Mouse (Mus musculus) frontal cortex, postnatal 14 days (tissue): ENCODE measurements at regions not wholly inside any gene's neighbourhood (a gene's known extent, or its start where the extent isn't known, plus 50 kb on each side); places are given as distances from the start of the nearest gene placed in this dataset.

Experiments
- DNase-seq, 2 experiments: peaks; one replicate each; pipeline ENCODE4 v3.0.0; 2022; ENCODE audit warnings: low spot score in 2 of 2

DNA sequence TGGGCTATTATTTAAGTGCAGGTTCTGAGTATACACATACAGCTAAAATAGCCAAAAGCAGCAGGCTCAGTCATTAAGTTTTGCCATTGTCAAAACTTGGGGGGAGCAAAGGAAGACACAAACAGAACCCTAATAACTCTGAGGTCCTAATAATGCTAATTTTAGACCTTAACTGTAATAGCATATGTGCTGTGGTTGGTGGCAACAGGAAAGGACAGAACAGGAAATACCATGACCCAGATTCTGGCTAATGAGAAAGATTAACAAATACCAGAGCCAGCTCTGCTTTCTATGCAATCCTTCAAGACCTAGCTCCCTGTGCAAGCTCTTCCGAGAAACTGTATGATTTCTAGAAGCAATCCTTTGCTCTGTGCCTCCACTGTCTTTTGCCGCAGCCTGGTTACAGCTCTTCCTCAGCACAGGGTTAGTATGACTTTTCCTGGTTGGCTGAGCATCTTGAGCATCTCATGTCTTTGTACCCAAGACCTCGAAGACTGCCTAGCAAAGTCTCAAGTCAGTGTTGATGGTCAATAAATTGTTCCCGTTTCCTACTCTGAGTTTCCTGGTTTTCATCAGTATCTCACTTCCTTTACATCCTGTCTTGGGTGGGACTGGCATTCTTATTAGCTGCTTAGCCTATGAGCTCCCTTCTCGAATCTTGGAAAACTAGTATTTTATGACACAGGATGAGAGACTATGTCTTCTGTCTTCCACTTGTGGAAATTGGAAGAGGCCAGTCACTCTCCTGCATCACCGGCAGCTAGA, 49.9 kb upstream of the Eed start:
- DNase-seq, result no peak

DNA sequence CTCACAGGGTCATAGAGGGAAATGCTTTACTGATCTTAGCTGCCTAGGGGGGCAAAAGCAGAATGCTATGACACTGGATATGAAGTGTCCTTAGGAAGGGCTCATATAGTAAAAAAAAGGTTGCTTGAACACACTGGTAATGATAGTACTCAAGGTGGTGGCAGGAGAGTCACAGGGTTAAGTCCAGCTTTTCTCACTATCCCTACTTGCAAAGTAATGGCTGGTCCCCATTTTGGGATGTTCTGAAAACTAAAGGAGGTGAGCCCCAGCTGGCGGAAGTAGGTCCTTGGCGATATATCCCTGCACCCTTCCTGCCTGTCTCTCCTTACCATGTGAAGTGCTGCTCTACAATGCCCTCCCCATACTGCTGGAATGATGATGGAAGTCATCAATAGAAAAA, 52.3 kb upstream of the Eed start:
- DNase-seq, result no peak

DNA sequence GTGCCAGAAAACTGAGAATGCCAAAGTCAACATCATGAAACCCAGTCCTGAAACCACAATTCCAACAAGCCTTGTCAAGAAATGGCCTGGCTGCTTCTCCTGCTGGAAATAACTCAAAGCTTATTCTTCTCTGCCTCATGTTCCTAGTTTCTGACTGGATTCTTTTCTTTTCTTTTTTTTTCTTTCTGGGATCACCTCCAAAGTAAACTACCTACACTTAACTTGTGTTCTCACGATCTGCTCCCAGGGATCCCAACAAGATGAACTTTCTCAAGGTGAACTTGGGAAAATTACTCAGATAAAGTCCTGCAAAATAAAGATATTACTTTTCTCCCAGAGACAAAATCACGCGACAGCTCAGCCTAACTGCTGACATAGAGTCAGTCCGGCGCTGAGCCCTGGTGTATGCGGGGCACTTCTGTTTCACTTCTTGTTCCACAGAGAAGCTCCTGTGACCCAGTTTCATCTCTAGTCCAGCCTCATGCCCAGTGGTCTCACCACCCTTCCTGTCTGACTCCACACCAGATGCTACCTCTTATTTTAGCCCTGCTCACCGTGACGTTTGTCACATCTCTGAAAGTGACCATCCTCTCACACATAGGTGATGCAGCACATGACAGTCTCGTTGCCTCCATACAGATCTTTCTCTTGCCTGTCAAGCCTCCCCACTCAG, 53.0 kb upstream of the Eed start:
- DNase-seq, result peak in 1 of 2 experiments; percentile 31

DNA sequence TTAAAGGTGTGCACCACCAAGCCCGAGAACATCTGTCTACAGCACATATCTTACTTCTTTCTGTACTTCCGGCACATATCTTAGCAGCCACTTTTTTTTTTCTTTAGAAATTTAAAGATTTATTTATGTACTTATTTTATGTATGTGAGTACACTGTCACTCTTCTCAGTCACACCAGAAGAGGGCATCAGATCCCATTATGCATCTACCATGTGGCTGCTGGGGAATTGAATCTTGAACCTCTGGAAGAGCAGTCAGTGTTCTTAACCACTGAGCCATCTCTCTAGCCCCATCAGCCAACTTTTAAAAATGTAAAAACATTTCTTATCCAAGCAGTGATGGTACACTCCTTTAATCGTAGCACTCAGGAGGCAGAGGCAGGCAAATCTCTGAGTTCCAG, 53.7 kb upstream of the Eed start:
- no peak for DNase-seq

DNA sequence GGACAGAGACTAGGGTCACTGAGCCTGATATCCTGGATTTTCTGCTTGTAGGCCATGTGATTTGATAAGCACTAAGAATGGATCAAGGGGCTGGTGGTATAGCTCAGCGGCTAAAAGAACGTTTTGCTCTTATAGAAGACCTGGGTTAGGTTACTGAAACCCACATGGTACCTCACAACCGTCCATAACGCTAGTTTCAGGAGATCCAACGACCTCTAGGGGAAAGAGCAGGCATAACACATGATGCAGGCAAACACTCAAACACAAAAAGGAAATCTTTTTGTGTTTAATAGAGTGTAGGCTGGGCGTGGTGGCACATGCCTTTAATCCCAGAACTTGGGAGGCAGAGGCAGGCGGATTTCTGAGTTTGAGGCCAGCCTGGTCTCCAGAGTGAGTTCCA, 54.6 kb upstream of the Eed start:
- DNase-seq, result no peak

DNA sequence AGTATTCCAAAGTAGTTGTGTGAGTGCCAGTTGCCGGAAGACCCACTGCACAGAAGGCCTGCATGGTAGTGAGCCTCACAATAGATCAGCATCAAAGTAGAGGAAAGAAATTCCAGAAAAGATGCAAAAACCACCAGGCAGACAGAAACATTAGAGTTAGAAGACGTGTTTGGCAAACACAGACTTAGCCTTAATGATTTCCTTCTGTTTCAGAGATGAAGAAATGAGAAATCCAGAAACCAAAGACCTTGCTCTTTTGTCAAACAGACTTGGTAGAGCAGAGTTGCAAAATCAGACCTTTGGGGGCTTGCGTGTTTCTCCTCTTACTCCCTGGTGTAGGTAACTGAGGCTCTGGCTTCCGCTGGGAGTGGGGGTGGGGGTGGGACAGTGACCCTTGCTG, 57.0 kb upstream of the Eed start:
- no peak for DNase-seq

DNA sequence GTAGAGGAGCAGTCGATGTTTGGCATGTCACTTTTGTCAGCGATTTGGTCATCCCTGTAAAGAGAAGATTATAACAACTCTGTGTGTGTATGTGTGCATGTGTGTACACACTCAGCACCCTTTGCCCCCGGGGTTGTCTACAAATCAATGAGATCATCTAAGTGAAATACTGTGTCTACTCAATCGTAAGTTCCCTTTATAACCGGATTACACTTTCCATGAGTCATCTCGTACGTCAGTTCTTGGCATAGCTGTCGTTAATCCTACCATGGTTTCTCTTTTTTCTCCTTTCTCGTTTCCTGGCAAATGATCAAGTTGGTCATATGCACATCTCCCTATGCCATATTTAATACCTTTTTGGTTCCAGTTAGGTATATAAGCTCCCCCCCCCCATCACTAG, 58.7 kb upstream of the Eed start:
- DNase-seq, result no peak

DNA sequence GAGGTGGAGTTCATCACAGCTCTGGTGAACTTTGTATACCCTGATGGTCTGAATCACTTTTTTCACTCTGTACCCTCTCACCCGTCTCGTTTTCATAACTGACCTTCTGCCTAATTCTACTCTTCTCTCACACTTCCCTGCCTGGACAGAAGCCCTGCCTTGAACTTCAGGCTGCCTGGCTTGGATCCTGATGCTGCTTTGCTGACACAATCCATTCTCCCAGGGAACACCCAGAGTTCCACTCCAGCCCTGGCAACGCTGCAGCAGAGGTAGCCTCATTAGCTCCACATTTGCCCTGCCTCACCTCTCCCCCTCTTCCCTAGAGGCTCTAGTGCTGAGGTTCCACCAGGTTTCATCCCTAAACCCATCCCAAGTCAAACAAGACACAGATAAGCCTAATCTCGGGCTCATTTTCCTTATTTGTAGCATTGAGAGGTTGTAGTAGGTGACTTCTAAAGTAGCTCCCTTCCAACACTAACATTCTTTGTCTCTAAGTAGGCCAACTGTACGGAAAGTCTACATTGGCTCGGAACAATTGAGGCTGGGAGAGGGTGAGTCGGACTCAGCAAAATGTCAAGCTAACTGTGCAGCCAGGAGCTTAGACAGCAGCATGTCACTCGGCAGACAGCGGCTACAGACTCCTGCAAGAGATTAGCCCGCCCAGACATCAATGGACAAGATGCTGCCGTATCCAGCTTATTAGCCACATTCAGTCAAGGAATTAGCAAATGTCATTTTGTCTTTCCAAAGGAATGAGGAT, 60.0 kb upstream of the Eed start:
- DNase-seq, result no peak

DNA sequence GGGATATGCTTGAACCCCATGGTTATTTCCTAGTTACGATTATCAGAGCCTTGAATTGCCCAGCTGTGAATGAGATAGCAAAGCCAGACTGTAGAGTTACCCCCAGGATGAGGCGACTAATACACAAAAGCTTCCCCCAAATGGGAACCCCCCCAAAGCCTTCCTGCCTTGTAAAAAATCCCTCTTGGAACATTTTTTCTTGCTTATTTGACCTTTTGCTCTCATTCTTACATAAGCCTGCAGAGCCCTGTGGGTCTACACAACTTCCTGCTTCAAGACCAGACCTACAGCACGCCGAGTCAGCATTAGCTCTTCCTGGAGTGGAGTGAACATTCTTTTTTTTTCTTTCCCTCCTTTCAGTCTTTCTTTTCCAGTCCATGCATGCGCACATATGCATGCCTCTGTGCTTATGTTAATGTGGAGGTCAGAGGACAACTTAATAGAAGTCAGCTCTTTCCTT, 60.8 kb upstream of the Eed start:
- no peak for DNase-seq

DNA sequence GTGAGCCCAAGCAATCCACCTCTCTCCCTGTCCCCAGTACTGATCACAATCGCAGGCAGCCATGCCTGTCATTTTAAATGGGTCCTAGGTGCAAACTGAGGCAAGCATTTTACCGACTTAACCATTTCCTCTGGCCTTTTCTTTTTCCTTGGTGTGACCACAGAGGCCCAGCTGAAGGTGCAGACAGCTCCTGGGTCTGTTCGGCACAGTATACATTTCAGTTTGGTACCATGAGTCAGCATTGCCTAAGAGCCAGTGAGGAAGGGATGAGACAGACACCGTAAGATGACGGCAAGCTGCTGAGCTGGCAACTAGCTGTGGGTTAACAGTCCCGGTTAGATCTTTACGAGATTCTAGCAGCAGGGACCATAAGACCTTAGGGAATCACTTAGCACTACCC, 61.6 kb upstream of the Eed start:
- DNase-seq, result no peak

DNA sequence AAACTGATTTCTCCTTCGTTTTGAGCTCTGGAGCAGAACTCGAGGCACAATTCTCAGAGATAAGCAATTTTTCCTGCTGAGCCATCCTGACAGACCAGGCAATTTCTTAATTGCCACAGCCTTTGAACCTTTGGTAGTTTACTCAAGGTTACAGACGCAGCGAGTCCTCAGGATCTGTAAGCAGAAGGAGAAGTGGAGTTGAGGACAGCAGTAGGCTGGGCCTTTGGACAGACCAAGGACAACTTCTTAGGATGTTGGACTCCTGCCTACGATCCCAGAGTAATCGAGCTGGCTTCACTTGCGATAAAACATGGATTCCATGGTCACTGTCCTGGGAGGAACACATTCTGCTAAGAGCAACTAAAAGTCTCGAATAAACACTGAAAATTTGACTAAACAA, 62.7 kb upstream of the Eed start:
- no peak for DNase-seq

DNA sequence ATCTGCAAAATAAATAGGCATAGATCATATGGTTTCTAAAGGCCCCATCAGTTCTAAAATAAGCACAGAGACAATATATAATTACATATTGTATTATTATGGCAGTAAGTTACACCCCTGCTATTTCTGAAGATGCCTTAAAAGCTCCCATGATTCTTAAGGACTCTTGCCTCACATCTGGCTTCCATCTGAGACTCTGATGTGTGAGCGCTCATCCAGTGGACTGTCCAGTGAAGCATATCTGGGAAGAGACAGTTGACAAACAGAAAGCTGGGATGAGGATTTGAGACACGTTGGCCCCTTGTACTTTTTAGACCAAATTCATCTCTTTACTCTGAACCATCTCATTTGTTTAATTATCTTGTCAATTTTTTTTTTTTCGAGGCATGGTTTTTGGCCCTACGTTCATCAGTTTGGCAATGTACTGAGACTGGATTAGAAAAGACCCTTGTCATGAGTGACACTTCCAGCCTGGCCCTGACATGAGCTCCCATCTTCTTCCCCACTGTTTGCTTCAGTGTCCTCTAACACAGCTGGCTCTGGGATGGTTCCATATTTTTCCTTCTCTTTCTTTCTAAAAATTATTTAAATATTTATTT, 63.4 kb upstream of the Eed start:
- DNase-seq, result no peak

DNA sequence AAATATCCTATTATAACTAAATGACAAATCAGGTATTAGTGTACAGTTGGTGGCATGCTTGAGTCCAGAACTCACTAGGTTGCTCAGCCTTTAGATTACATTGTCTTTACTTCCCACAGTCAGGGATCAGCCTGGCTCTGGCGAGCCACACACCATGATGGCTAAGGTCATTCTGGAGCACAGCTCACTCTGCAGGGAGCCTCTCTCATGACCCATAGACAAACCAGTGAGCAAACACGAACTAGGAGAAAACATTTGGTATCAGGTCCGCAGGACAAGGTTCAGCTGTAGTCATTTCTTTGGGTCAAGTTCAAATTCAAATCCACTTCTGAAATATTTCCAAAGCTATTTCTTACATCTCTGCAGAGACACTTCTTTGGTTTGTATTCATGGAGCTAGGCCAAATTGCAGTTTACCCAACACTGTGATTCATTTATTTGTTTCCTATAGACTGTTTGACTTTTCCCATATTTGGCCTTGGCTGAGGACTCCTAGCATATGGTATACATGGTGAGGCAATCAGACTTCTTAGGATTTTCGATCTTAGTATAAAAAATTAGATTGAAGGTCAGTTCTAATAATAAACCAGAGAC, 64.5 kb upstream of the Eed start:
- no peak for DNase-seq

DNA sequence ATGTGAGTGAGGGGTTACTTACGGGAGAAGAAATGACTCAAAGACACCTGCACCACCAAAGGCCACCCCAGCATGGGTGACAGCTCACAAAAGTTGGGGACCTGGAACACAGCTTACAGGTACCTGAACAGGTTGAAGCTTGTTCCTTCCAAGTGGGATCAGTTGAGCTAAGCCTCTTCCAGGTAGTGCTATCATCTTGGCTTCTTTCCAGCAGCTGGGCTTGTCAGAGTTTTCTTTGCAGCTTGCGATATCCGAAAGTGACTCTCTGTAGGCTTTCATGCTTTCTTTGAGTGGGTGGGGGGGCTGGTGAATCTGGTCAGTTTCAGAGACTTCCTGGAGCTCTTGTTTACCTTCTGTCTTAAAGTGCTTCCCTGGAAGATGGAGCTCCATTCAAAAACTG, 65.4 kb upstream of the Eed start:
- DNase-seq, result no peak

DNA sequence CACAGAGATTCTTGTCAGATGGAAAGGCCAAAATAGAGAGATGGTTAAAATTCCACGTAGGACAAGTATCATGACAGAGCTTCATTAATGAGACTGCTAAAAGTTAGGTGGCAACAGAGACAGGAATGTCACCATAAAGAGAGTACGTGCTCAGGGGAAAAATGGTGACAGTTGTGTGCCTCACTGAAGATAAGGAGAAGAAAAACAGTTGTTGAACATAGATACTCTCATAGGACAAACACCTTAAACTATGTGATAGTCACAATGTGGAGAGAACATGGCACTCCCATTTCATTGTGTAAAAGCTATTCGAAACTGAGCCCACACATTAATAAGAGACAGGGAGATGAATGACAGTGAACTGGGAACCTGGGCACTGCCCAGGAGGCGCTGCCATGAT, 66.1 kb upstream of the Eed start:
- DNase-seq, result no peak

DNA sequence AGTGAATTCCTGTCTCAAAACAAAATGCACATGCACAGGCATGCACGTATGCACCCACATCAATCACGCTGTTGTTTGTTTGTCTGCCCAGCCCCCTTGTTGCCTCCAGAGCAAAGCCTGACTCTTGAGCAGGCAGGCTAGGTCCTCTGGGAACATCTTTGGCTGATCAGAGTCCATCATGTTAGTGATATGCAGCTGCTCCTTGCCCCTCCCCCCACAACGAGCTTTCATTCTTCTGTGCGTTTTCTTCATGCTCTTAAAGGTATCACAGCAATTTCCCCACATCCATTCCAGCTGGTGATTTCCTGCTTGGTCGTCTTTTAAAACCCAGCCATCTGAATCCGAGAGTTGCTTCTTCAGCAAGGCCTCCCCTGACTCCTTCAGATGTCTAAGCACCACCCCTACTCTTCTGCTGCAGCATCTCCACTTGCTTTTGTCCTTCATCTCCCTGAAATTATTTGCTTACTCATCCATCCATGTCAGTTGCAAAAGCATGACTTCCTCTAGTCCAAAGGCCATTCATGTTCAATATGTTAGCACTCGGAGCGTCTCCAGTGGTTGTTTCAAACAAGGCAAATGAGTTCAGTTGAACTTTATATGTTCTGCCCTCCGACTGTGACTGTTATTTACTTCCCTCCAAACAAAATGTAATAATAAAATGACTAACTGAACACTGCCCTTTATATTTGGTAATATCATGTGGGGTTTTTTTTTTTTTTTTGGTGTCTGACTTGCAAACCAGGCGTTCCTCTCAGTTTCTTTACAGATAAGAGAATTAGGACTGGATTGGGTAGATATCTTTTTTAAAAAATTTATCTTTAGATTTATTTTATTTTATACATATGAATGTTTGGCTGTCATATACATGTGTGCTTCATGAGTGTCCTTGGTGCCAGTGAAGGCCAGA, 67.9 kb upstream of the Eed start:
- no peak for DNase-seq

DNA sequence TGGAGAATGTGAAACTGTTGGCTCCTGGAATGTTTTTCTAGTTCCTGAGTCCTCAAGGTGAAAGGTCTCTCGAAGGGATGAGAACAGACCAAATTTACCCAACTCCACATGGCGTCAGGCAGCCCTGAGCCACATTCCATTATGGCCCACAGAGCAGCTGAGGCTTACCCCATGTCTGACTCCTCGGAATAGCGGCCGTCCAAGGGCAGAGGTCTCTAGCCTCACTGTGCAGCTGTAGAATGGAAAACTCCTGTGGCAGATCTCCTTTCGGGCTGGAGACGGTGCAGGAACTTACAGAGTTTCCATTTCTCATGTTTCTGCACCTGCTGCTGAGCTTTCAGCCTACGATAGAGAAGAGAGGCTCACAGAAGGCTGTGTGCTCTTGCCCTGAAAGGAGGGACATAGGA, 69.1 kb upstream of the Eed start:
- no peak for DNase-seq

DNA sequence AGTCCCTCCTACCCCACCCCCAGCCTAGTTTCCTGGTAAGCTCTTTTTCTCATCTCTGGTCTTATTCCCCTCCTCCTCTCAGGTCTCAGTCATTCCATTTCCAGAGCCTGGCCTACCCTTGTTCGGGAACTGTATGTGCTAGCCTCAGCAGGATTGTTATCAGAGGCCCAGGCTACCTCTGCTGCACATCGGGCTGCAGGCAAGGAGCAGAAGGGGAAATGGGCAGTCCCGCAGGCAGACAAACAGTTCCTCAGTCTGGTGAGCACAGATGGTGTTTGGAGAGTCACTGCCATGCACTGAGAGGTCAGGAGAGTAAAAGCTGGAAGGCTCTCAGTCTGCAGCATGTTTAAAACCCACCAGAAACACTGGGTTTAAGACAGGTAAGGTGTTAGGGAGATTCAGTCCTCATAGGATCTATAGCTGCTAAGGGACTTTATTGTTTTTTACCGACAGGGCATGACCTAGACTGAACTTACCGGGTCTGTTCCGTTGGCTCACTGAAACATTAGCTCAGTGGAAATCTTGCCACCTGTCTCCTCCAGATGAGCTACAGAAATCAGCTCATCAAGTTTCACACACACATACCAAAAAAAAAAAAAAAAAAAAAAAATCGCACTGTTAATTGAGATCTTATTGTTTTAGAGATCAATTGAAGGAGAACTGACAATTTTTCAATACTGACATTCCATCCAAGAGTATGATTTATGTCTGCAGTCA, 74.2 kb upstream of the Eed start:
- DNase-seq, result no peak

DNA sequence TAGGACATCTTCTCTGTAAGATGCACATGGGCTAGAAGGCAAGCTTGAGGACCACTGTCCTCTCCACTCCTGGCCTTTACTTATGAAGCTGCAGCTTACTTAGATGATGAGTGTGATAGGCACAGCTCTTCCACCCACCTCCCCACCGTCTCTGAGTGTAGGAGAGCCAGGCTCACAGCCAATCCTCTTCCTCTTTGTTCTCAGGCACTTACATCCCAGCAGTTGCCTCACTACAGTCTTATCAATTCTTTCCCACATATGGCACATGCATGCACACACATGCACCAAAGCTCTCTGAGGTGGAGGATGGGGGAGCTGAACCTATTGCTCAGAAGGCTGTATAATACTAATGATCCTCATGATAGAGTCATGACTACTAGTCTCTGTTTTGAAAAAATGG, 72.1 kb upstream of the Picalm start:
- no peak for DNase-seq

DNA sequence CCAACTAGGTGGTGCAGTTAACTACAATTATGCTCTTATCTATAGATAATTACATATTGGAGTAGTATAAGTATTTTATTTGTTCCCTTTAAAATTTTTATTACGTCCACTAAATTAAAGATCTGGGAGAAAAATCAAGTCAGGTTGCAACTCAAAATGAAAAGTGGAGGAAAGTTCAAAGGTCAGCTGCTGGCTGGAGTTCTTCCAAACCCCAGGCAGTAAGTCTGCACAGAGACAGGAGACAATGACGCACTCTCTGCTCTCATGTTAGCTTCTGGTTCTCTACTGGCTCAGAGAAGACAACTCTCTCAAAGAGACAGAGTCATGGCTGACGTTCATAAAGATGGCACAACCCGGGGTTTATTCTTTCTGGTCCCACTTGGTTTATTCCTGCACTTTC, 71.4 kb upstream of the Picalm start:
- DNase-seq, result no peak
